Mouse (Mus musculus): Measurements from ENCODE around the gene Gm28308.

GRCm38 (mm10) chr6:52217895-52218642 is 4.9 kb upstream of the Gm28308 start:
- no peak for TF ChIP-seq CTCF (IDR thresholded peaks at IDR 0.05; ENCODE audit: low read depth)
- no peak for TF ChIP-seq EP300 (IDR thresholded peaks at IDR 0.05; ENCODE audit: low read depth)

Data from liver, embryonic 14.5 days (tissue).